Comparison of ENCODE assay signal across 8 mouse cellular contexts in genomic region chr9:27154763-27155530, GRCm38 (mm10). TPM values are rescaled to one million over a fixed set of nuclear protein-coding genes. Genes with fewer than 3 reads are reported as not detected.
DNase-seq lines count a peak whose midpoint lies in the region; ATAC-seq and TF ChIP-seq lines count a peak whose summit lies in the region.

TSS of gene Jam3 (minus strand) at chr9:27155421.

- under 1% methylated on average over 58 of the region's 58 CpGs for WGBS in forebrain, embryonic 16.5 days
- WGBS in liver, embryonic 16.5 days (ENCODE audit: insufficient replicate concordance), result 2% methylated on average over 58 of the region's 58 CpGs

- DNase-seq in cerebellum, adult 11 months, result peak; percentile 89
- peak; percentile 94 to 95 for DNase-seq in heart, postnatal 14 days
- DNase-seq in layer of hippocampus, adult 11-12 months (ENCODE audit: low spot score), result peak; percentile 95
- peak; percentile 90 for DNase-seq in ovary, adult 18-20 months (ENCODE audit: low spot score)
- DNase-seq in thymus, postnatal 14 days, result peak; percentile 53

- peak within 1 kb of the TSS; percentile 94 for H3K27ac ChIP-seq in forebrain, embryonic 16.5 days (ENCODE audit: low read length)
- H3K27ac ChIP-seq in liver, embryonic 16.5 days (ENCODE audit: low read length), result no peak within 1 kb of the TSS

- no peak for TF ChIP-seq CTCF in E14TG2a.4 (conservative IDR thresholded peaks at IDR 0.05; ENCODE audit: low read length)

- H3K27me3 ChIP-seq in E14TG2a.4 (ENCODE audit: insufficient read depth, low read length), result peaks cover 27% of the 10 kb centered on the region
- no peaks in the 10 kb centered on the region for H3K27me3 ChIP-seq in forebrain, embryonic 16.5 days (replicated peaks; ENCODE audit: control insufficient read depth, insufficient read depth, low read length)
- peaks cover 21% of the 10 kb centered on the region for H3K27me3 ChIP-seq in liver, embryonic 16.5 days (ENCODE audit: control insufficient read depth, insufficient read depth, low read depth, low read length)

- intact Hi-C loops in heart, postnatal 14 days (cut with DNase I), result no loop called here

- H3K36me3 ChIP-seq in E14TG2a.4 (ENCODE audit: insufficient read depth, low read length), result no peaks in the 10 kb centered on the region
- no peaks in the 10 kb centered on the region for H3K36me3 ChIP-seq in forebrain, embryonic 16.5 days (ENCODE audit: control insufficient read depth, insufficient read depth)
- H3K36me3 ChIP-seq in liver, embryonic 16.5 days (ENCODE audit: control insufficient read depth, insufficient read depth), result no peaks in the 10 kb centered on the region

- no peaks in the 10 kb centered on the region for H3K9me3 ChIP-seq in E14TG2a.4 (ENCODE audit: low read length)
- no peaks in the 10 kb centered on the region for H3K9me3 ChIP-seq in forebrain, embryonic 16.5 days (ENCODE audit: control insufficient read depth, low read length)
- H3K9me3 ChIP-seq in liver, embryonic 16.5 days (replicated peaks; ENCODE audit: control insufficient read depth, low read length), result no peaks in the 10 kb centered on the region

- H3K9ac ChIP-seq in forebrain, embryonic 16.5 days (replicated peaks; ENCODE audit: low read depth, low read length), result peak within 1 kb of the TSS; percentile 83
- peak within 1 kb of the TSS; percentile 12; the same call in 1 of the 2 replicates for H3K9ac ChIP-seq in liver, embryonic 16.5 days (ENCODE audit: low read depth, low read length)

- peaks cover 10% of the 10 kb centered on the region for H3K4me1 ChIP-seq in E14TG2a.4 (replicated peaks; ENCODE audit: low read depth, low read length)
- H3K4me1 ChIP-seq in forebrain, embryonic 16.5 days (replicated peaks; ENCODE audit: control insufficient read depth, insufficient read depth, low read length), result peaks cover 21% of the 10 kb centered on the region
- H3K4me1 ChIP-seq in liver, embryonic 16.5 days (ENCODE audit: control insufficient read depth, low read depth, low read length), result no peaks in the 10 kb centered on the region; the same call in 1 of the 2 replicates

- peak within 1 kb of the TSS; percentile 83 for H3K4me2 ChIP-seq in forebrain, embryonic 16.5 days (ENCODE audit: low read length)
- peak within 1 kb of the TSS; percentile 60 for H3K4me2 ChIP-seq in liver, embryonic 16.5 days (ENCODE audit: low read depth, low read length)

- peak; percentile 98 for ATAC-seq in forebrain, embryonic 16.5 days
- ATAC-seq in liver, embryonic 16.5 days (ENCODE audit: low read depth), result peak; percentile 74; the same call in 1 of the 2 replicates

- peak within 1 kb of the TSS; percentile 87 for H3K4me3 ChIP-seq in E14TG2a.4 (replicated peaks; ENCODE audit: low read length)
- peak within 1 kb of the TSS; percentile 84 for H3K4me3 ChIP-seq in forebrain, embryonic 16.5 days (replicated peaks; ENCODE audit: low read length)
- peak within 1 kb of the TSS; percentile 57 for H3K4me3 ChIP-seq in liver, embryonic 16.5 days (ENCODE audit: low read depth, low read length)

RNA-seq across cellular contexts. Expression of gene Jam3, which starts in this region (rescaled TPM):
- 60.2 and 62.2 TPM in 2 replicates for polyA plus RNA-seq in forebrain, embryonic 16.5 days (2015; fragmentation: Nextera tagmentation; extraction: Ambion mirVana)
- total RNA-seq in heart, postnatal 14 days (2021), result 10 to 100 TPM; 16.8 to 17.3 TPM
- polyA plus RNA-seq in liver, embryonic 16.5 days (2015; fragmentation: Nextera tagmentation; extraction: Ambion mirVana), result 2.9 and 3.0 TPM in 2 replicates

Comparison
In these comparisons a context has a peak if more than half of its experiments do, and no peak if none do; other contexts are left out.
1. RNA of gene Jam3 (polyA plus RNA-seq): 60.2 to 62.2 TPM in forebrain, embryonic 16.5 days; 2.9 to 3.0 TPM in liver, embryonic 16.5 days; every median in the first group is over 10 times any median in the second.
2. Peak in every context shown above with its lines, with median percentiles within 50 percentile points of each other: H3K4me3 ChIP-seq and DNase-seq.